Mouse (Mus musculus): ENCODE results near the gene Polr2c. TPM values are rescaled to one million over a fixed set of nuclear protein-coding genes. Genes with fewer than 3 reads are reported as not detected.
"Not testable (repeated sequence)": the region's sequence is repeated elsewhere in the genome, so short reads cannot be mapped to it uniquely, and the experiment has no call there.

The Polr2c gene
- polyA plus RNA-seq, 1 experiment from 2014 or later: 112 TPM

DNA sequence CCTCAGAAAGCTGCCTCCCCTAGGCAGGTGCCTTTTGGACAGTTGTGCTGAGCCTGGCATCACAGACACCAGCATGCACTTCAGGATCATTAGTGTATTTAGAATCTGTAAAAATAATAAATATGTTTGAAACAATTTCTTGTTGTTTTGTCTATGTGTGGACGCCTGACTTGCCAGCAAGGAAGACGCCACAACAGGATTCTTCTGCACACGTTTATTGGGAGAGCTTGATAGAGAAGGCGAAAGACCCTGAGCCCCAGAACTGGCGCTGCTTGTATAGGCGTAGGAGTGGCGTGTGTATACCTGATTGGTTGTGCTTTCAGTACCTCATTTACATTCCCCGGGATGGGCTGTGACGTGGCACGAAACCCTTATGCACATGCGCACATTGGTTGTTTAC is 2.5 kb upstream of the Polr2c start:
- peaks cover 23% of the 10 kb centered on the region for H3K4me1 ChIP-seq
- H3K4me2 ChIP-seq; H3K9ac ChIP-seq; H3K27ac ChIP-seq; H3K9me3 ChIP-seq (replicated peaks); H3K27me3 ChIP-seq (replicated peaks); ATAC-seq; H3K4me3 ChIP-seq: not testable (repeated sequence)
- peaks cover 70% of the 10 kb centered on the region for H3K36me3 ChIP-seq
- WGBS (ENCODE audit: insufficient replicate concordance): 84% methylated on average over 11 of the region's 11 CpGs

DNA sequence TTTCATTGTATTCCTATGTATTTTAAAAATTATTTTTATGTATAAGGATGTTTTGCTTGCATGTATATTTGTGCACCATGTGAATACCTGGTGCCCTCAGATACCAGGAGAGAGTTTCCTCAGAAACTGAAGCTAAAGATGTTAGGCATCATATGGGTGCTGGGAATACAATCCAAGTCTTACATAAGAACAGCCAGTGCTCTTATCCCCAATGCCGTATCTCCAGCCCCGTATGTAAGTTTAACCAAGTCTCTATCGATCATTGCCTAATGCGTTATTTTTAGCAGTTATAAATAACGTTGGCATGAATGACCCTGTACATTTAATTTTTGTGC is 272 bp upstream of the Polr2c start:
- Histone ChIP-seq H3K36me3 (peaks cover 67% of the 10 kb centered on the region), H3K4me2 (peak overlapping the region; percentile 80), H3K9ac (peak overlapping the region; percentile 88), H3K4me1 (peaks cover 30% of the 10 kb centered on the region), H3K27ac (no peak overlapping the region), H3K9me3 (replicated peaks) (no peaks in the 10 kb centered on the region), H3K27me3 (replicated peaks) (no peaks in the 10 kb centered on the region), H3K4me3 (peak overlapping the region; percentile 73)
- 30% methylated on average over 5 of the region's 5 CpGs for WGBS (ENCODE audit: insufficient replicate concordance)
- no peak for ATAC-seq

DNA sequence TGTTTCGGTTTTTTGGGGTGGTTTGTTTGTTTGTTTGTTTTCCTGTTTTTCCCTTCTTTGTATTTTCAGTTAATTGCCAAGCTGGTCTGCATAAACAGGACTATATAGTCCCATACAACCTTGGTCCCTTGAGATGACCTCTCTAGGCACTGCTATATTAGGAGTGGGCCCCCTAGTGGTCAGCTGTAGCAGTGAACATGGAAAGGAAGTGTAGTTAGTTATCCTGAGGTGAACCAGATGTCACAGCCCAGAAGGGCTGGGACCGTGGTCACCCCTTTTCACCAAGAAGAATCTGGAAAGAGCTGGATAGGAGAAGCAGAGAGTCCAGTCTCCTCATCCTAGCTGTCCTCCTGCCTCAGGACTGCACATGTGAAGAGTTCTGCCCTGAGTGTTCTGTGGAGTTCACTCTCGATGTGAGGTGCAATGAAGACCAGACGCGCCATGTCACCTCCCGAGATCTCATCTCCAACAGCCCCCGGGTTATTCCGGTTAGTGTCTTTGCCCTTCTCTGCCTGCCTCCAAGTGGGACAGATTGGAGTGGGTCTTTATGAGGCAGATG is 4.2 kb downstream of the Polr2c start:
- no peak overlapping the region for H3K4me2 ChIP-seq
- H3K4me1 ChIP-seq: peaks cover 72% of the 10 kb centered on the region
- H3K27me3 ChIP-seq (replicated peaks): no peaks in the 10 kb centered on the region
- H3K9me3 ChIP-seq (replicated peaks): no peaks in the 10 kb centered on the region
- H3K27ac ChIP-seq: no peak overlapping the region
- 0 out of 2 replicates have a peak, but pooled peaks have one; percentile 50 for ATAC-seq
- no peak overlapping the region for H3K4me3 ChIP-seq
- 70% methylated on average over 8 of the region's 8 CpGs for WGBS (ENCODE audit: insufficient replicate concordance)
- no peak overlapping the region for H3K9ac ChIP-seq
- peaks cover 74% of the 10 kb centered on the region for H3K36me3 ChIP-seq

GRCm38 (mm10) chr8:94862487-94863220 is 5.4 kb downstream of the Polr2c start:
- Histone ChIP-seq H3K4me1 (peaks cover 79% of the 10 kb centered on the region), H3K27me3 (replicated peaks) (0 out of 2 replicates have a peak, but pooled peaks cover 4% of the 10 kb centered on the region), H3K4me2 (peak overlapping the region; percentile 39), H3K27ac (peak overlapping the region; percentile 64), H3K4me3 (no peak overlapping the region), H3K36me3 (peaks cover 86% of the 10 kb centered on the region), H3K9me3 (replicated peaks) (no peaks in the 10 kb centered on the region), H3K9ac (peak overlapping the region; percentile 14; the same call in 1 of the 2 replicates)
- peak; percentile 35; the same call in 1 of the 2 replicates for ATAC-seq
- WGBS (ENCODE audit: insufficient replicate concordance): 60% methylated on average over 12 of the region's 12 CpGs

GRCm38 (mm10) chr8:94863897-94864673 is 6.8 kb downstream of the Polr2c start:
- 65% methylated on average over 10 of the region's 10 CpGs for WGBS (ENCODE audit: insufficient replicate concordance)
- Histone ChIP-seq H3K27me3 (replicated peaks) (0 out of 2 replicates have a peak, but pooled peaks cover 4% of the 10 kb centered on the region), H3K36me3 (peaks cover 97% of the 10 kb centered on the region), H3K27ac (peak overlapping the region; percentile 64; the same call in 1 of the 2 replicates), H3K9ac (peak overlapping the region; percentile 33; the same call in 1 of the 2 replicates), H3K9me3 (replicated peaks) (no peaks in the 10 kb centered on the region), H3K4me2 (no peak overlapping the region; the same call in 1 of the 2 replicates), H3K4me1 (peaks cover 75% of the 10 kb centered on the region), H3K4me3 (no peak overlapping the region)
- peak; percentile 55; the same call in 1 of the 2 replicates for ATAC-seq

DNA sequence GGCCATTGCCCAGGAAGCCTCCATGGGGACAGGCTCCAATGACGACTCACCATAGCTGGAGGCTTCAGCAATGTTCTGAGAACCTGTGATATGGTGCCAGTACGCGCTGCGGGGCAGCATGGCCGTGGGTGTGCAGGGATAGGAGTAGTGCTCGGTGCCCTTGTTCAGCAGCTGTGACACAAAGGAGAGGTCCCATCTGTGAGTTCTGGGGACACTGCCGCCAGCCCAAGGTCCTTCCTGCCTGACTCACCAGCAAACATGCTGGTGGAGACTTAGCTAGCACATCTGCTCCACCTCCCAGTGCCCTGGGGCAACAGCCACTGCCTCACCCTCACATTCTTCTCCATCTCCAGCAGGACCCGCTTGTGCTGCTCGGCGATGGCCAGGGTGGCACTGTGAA is 8.0 kb downstream of the Polr2c start:
- H3K4me1 ChIP-seq: peaks cover 80% of the 10 kb centered on the region
- H3K9ac ChIP-seq: no peak overlapping the region
- no peak overlapping the region for H3K27ac ChIP-seq
- peaks cover 15% of the 10 kb centered on the region for H3K27me3 ChIP-seq (replicated peaks)
- no peak overlapping the region for H3K4me2 ChIP-seq
- WGBS (ENCODE audit: insufficient replicate concordance): 83% methylated on average over 10 of the region's 10 CpGs
- peaks cover 99% of the 10 kb centered on the region for H3K36me3 ChIP-seq
- no peaks in the 10 kb centered on the region for H3K9me3 ChIP-seq (replicated peaks)
- H3K4me3 ChIP-seq: no peak overlapping the region
- no peak for ATAC-seq

GRCm38 (mm10) chr8:94866921-94867320 is 9.7 kb downstream of the Polr2c start:
- WGBS (ENCODE audit: insufficient replicate concordance): 86% methylated on average over 9 of the region's 9 CpGs
- no peak overlapping the region for H3K9ac ChIP-seq
- H3K4me2 ChIP-seq: no peak overlapping the region
- peaks cover 31% of the 10 kb centered on the region for H3K27me3 ChIP-seq (replicated peaks)
- H3K9me3 ChIP-seq (replicated peaks): no peaks in the 10 kb centered on the region
- no peak for ATAC-seq
- no peak overlapping the region for H3K27ac ChIP-seq
- H3K36me3 ChIP-seq: peaks cover 91% of the 10 kb centered on the region
- no peak overlapping the region for H3K4me3 ChIP-seq
- H3K4me1 ChIP-seq: peaks cover 91% of the 10 kb centered on the region

- no peak overlapping the region for H3K4me2 ChIP-seq
- WGBS (ENCODE audit: insufficient replicate concordance): 71% methylated on average over 7 of the region's 7 CpGs
- H3K9me3 ChIP-seq (replicated peaks): no peaks in the 10 kb centered on the region
- H3K9ac ChIP-seq: no peak overlapping the region
- peaks cover 44% of the 10 kb centered on the region for H3K27me3 ChIP-seq (replicated peaks)
- H3K27ac ChIP-seq: no peak overlapping the region
- H3K36me3 ChIP-seq: peaks cover 69% of the 10 kb centered on the region
- ATAC-seq: no peak
- H3K4me3 ChIP-seq: no peak overlapping the region
- H3K4me1 ChIP-seq: peaks cover 85% of the 10 kb centered on the region
Measured at GRCm38 (mm10) chr8:94869146-94869545, 11.9 kb downstream of the Polr2c start.

DNA sequence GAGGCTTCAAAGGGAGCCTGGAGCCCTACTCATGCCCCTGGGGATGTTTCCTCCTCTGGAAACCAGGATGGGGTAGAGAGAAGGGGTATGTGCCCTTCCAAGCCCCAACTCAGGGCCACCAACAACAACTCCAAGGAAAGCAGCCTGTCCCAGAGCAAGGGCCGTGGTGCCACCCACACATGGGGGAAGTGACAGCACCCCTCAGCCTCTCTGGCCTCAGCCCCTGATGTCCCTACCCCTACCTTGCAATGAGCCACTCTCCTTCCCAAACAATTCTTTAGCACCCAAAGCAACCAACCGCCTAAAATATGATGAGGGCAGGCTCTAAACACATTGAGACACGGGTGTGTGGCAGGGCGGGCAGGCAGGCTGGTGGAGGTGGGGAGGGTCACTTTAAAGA is 12.8 kb downstream of the Polr2c start:
- H3K4me1 ChIP-seq: peaks cover 85% of the 10 kb centered on the region
- H3K4me3 ChIP-seq: no peak overlapping the region
- H3K27ac ChIP-seq: no peak overlapping the region
- no peak overlapping the region for H3K9ac ChIP-seq
- ATAC-seq: no peak
- 55% methylated on average over 4 of the region's 4 CpGs for WGBS (ENCODE audit: insufficient replicate concordance)
- H3K36me3 ChIP-seq: peaks cover 60% of the 10 kb centered on the region
- peaks cover 49% of the 10 kb centered on the region for H3K27me3 ChIP-seq (replicated peaks)
- H3K4me2 ChIP-seq: peak overlapping the region; percentile 68
- H3K9me3 ChIP-seq (replicated peaks): no peaks in the 10 kb centered on the region

- ATAC-seq: no peak
- Histone ChIP-seq H3K9me3 (replicated peaks) (no peaks in the 10 kb centered on the region), H3K36me3 (peaks cover 55% of the 10 kb centered on the region), H3K4me3 (peak overlapping the region; percentile 44), H3K27ac (no peak overlapping the region), H3K4me2 (peak overlapping the region; percentile 68), H3K4me1 (peaks cover 85% of the 10 kb centered on the region), H3K9ac (peak overlapping the region; percentile 55), H3K27me3 (replicated peaks) (peaks cover 55% of the 10 kb centered on the region)
- WGBS (ENCODE audit: insufficient replicate concordance): 16% methylated on average over 22 of the region's 22 CpGs
Measured at GRCm38 (mm10) chr8:94870474-94871107, 13.3 kb downstream of the Polr2c start.

DNA sequence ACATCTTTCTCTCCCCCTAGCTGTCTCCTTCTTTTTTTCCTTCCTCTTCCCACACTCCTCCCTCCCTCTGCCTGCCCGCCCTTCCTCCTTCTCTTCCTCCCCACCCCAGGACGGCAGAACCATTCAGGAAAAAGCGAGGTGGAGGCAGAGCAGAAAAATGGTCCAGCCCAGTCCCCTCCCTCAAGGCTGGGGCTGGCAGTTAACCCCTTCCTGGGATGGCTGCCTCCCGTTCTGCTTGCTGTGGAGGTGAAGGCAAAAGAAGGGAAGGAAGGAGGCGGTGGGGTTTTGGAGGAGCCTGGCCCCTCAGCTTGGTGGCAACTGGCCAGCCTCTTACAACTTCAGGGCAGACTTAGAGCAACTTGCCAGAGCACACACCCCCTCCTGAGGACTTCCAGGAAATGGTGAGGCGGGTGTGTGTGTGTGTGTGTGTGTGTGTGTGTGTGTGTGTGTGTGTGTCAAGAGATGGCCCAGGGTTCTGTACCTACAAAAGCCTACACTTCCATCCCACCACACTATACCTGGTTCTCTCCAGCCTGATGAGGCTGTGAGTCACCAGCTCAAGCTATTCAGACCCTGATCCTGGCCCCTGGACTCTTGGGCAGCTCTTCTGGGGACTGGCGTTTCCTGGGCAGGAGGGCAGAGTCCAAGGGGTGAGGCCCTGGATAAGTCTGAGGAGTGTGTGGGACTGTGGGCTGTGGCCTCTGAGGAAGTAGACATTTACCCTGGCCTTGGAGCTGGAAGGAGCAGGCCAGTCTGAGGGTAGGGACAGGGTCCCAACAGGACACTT is 14.1 kb downstream of the Polr2c start:
- 10% methylated on average over 7 of the region's 7 CpGs for WGBS (ENCODE audit: insufficient replicate concordance)
- Histone ChIP-seq H3K27me3 (replicated peaks) (peaks cover 55% of the 10 kb centered on the region), H3K9me3 (replicated peaks) (no peaks in the 10 kb centered on the region), H3K27ac (0 out of 2 replicates have a peak overlapping the region, but pooled peaks have one; percentile 1), H3K4me2 (peak overlapping the region; percentile 68), H3K4me3 (peak overlapping the region; percentile 44), H3K36me3 (peaks cover 47% of the 10 kb centered on the region), H3K4me1 (peaks cover 85% of the 10 kb centered on the region), H3K9ac (peak overlapping the region; percentile 55)
- ATAC-seq: no peak

Measured in liver, embryonic 12.5 days (tissue).